In the genomic region with DNA sequence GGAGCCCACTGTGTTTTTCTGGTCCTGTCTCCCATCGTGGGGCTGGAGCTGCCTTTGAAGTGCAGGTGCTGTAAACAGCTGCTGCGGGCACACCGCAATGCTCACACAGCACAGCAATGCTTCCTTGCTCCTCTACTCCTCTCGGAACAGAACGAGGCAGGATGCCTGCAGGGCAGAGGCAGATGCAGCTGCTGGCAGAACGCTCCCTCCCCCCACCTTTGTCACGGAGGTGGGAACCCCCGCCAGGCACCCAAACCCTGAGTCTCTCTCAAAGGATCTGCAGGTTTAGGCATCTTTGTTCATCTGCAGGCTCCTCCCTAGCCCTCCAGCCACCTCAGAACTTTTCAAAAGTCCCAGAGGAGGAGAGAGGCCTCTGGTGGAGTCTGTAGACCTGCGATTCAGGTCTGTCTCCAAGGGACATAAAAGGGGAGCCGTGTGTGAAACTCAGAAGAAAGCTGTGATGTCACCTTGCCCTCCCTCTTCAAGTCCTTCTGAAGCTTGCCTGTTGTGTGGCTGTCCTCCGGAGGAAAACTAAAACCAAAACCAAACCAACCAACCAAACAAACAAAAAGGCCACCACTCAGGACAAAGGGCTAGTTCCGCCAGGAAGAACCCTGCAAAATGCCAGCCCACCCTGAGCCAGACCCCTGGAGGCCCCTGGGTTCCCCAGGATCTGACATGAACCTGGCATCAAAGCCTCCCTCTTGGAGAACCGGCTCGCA, we compare ENCODE assay signal across 8 mouse cellular contexts. TPM values are rescaled to one million over a fixed set of nuclear protein-coding genes. Genes with fewer than 3 reads are reported as not detected.
A peak's percentile ranks its signal among the peaks of the same experiment; 100 is the strongest.
DNase-seq lines count a peak whose midpoint lies in the region; ATAC-seq lines count a peak whose summit lies in the region.

A gene (plus strand): TSS at position 292 of the 722 bp plus-strand sequence.

- H3K9ac ChIP-seq in hindbrain, embryonic 11.5 days (ENCODE audit: low read depth, low read length): no peak within 1 kb of the TSS

- no peak within 1 kb of the TSS for H3K4me2 ChIP-seq in hindbrain, embryonic 11.5 days (replicated peaks; ENCODE audit: low read depth, low read length)

- no peaks in the 10 kb centered on the region for H3K36me3 ChIP-seq in hindbrain, embryonic 10.5 days
- H3K36me3 ChIP-seq in hindbrain, embryonic 11.5 days (ENCODE audit: control insufficient read depth, insufficient read depth, low read length): no peaks in the 10 kb centered on the region

- peaks cover 8% of the 10 kb centered on the region for H3K9me3 ChIP-seq in hindbrain, embryonic 10.5 days
- H3K9me3 ChIP-seq in hindbrain, embryonic 11.5 days (ENCODE audit: control insufficient read depth, low read length): no peaks in the 10 kb centered on the region

- peak; percentile 30 for DNase-seq in hindbrain, embryonic 10.5 days (ENCODE audit: low spot score)
- no peak for DNase-seq in hindbrain, embryonic 11.5 days (ENCODE audit: low spot score)
- peak; percentile 53 for DNase-seq in brain, adult 2 months (ENCODE audit: low read depth, low spot score)
- peak; percentile 90 for DNase-seq in induced T-regulatory cell, adult 2 months (ENCODE audit: low read depth)
- no peak for DNase-seq in adipocyte (ENCODE audit: low spot score)
- no peak for DNase-seq in cerebellum, adult 11 months
- no peak for DNase-seq in urinary bladder, postnatal 25 days (ENCODE audit: low spot score)

- no peak for ATAC-seq in hindbrain, embryonic 11.5 days (ENCODE audit: low FRiP score)
- 0 out of 2 replicates have a peak, but pooled peaks have one; percentile 27 for ATAC-seq in monocyte, adult 5-6 weeks (replicated peaks; ENCODE audit: insufficient number of reproducible peaks, low FRiP score, low TSS enrichment, poor library complexity, severe bottlenecking)

- WGBS in hindbrain, embryonic 10.5 days: 13% methylated on average over 14 of the region's 14 CpGs
- 11% methylated on average over 14 of the region's 14 CpGs for WGBS in hindbrain, embryonic 11.5 days

- H3K4me1 ChIP-seq in hindbrain, embryonic 10.5 days (replicated peaks): peaks cover 41% of the 10 kb centered on the region
- peaks cover 2% of the 10 kb centered on the region; the same call in 1 of the 2 replicates for H3K4me1 ChIP-seq in hindbrain, embryonic 11.5 days (replicated peaks; ENCODE audit: control insufficient read depth, insufficient read depth, low read length)

- peaks cover 19% of the 10 kb centered on the region for H3K27me3 ChIP-seq in hindbrain, embryonic 10.5 days (ENCODE audit: insufficient read depth, poor library complexity, severe bottlenecking)
- H3K27me3 ChIP-seq in hindbrain, embryonic 11.5 days (ENCODE audit: control insufficient read depth, insufficient read depth, low read length): no peaks in the 10 kb centered on the region

- peak within 1 kb of the TSS; percentile 81 for H3K27ac ChIP-seq in hindbrain, embryonic 10.5 days
- no peak within 1 kb of the TSS for H3K27ac ChIP-seq in hindbrain, embryonic 11.5 days (ENCODE audit: low read depth, low read length)

- H3K4me3 ChIP-seq in hindbrain, embryonic 10.5 days: peak within 1 kb of the TSS; percentile 23; the same call in 1 of the 2 replicates
- no peak within 1 kb of the TSS for H3K4me3 ChIP-seq in hindbrain, embryonic 11.5 days (ENCODE audit: low read depth, low read length)

RNA-seq across cellular contexts. Expression of the gene that starts here (rescaled TPM):
- 0.47 and 0.49 TPM in 2 replicates for polyA plus RNA-seq in hindbrain, embryonic 10.5 days (2016; fragmentation: Nextera tagmentation; extraction: Ambion mirVana)
- polyA plus RNA-seq in hindbrain, embryonic 11.5 days (2014; fragmentation: Nextera tagmentation; extraction: Ambion mirVana): 0.71 and 0.74 TPM in 2 replicates
- 2.6 to 8.5 TPM (median 7.4 TPM) in 3 replicates for total RNA-seq in monocyte, adult 5-6 weeks (2017)

Comparison
In these comparisons a context has a peak if more than half of its experiments do, and no peak if none do; other contexts are left out.
1. Peak in DNase-seq, H3K4me3 ChIP-seq and H3K27ac ChIP-seq in hindbrain, embryonic 10.5 days; RNA of the gene not detected or under 1 TPM.
2. DNase-seq: peak in brain, adult 2 months (single experiment) and induced T-regulatory cell, adult 2 months (single experiment); none in hindbrain, embryonic 11.5 days (single experiment), adipocyte (single experiment), cerebellum, adult 11 months (single experiment) and urinary bladder, postnatal 25 days (single experiment).